Mouse (Mus musculus) cortical plate, adult 2 months (tissue): Measurements from ENCODE around the gene Rnf181.

ENCODE experiments used
- CTCF ChIP-seq: fragments of 200-500 bp; IDR thresholded peaks from 2 replicates; pipeline ENCODE4 v1.5.1; 2011; ENCODE audit warnings: mild to moderate bottlenecking, control low read depth, low read length; ENCODE audit not compliant: insufficient read depth; ENCODE audit errors: extremely low read depth
- POLR2A ChIP-seq: fragments of 200-500 bp; IDR thresholded peaks from 2 replicates; pipeline ENCODE4 v1.6.1; 2011; ENCODE audit warnings: mild to moderate bottlenecking, low read length, control low read depth; ENCODE audit not compliant: insufficient read depth; ENCODE audit errors: extremely low read depth

- TF ChIP-seq CTCF: no peak
- no peak for TF ChIP-seq POLR2A
Observed at GRCm38 (mm10) chr6:72373184-72373583, 6.4 kb upstream of the Rnf181 start.
